In the genomic region with DNA sequence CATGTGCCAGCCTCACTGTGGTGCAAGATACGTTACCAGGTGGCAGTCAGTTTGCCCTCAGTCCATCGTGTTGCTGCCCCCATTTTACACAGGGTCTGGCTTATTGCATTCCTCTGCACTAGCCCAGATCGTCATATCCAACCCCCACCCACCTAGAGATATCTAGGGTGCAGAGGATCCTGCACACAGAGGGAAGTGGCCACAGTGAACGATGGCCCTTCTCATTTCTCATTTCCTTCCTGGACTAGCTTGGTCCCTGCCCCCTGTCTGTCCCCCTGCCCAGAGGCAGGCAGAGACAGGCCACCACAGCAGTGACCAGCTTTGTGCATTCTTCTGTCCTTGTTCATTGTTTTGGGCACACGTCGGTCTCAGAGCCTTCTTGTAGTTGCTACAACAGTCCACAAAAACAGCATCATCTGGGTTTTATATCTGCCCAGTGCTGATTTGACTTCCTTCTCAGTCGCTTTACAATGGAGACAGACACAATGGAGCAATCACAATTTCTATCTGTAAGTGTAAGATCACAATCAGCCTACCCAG, we compare ENCODE assay signal across 8 mouse cellular contexts. TPM values are rescaled to one million over a fixed set of nuclear protein-coding genes. Genes with fewer than 3 reads are reported as not detected.
A peak's percentile ranks its signal among the peaks of the same experiment; 100 is the strongest.
DNase-seq lines count a peak whose midpoint lies in the region; ATAC-seq and TF ChIP-seq lines count a peak whose summit lies in the region.
"Had no signal": no experiment of that assay in that cellular context is flagged by ENCODE, and none has a peak within 500 bp of the region (broad histone marks: within the 10 kb centered on the region; RNA-seq: fewer than 3 reads in every experiment).

No protein-coding gene starts in this region.

- no peaks in the 10 kb centered on the region for H3K36me3 ChIP-seq in liver, adult 2 months (ENCODE audit: control insufficient read depth, insufficient read depth, low read length)
- H3K36me3 ChIP-seq in embryonic facial prominence, embryonic 11.5 days (replicated peaks; ENCODE audit: control insufficient read depth, insufficient read depth, low read depth, low read length): no peaks in the 10 kb centered on the region
- H3K36me3 ChIP-seq in limb, embryonic 10.5 days: no peaks in the 10 kb centered on the region
- H3K36me3 ChIP-seq in splenic B cell, adult 2 months (ENCODE audit: control insufficient read depth, insufficient read depth, low read length, poor library complexity, severe bottlenecking): no peaks in the 10 kb centered on the region

- no peaks in the 10 kb centered on the region for H3K9me3 ChIP-seq in embryonic facial prominence, embryonic 11.5 days (replicated peaks; ENCODE audit: control insufficient read depth, low read length)
- H3K9me3 ChIP-seq in limb, embryonic 10.5 days (replicated peaks): no peaks in the 10 kb centered on the region

- no peak overlapping the region for H3K4me2 ChIP-seq in embryonic facial prominence, embryonic 11.5 days (ENCODE audit: low read depth, low read length)

- H3K4me3 ChIP-seq in liver, adult 2 months (ENCODE audit: insufficient read depth, low read depth, low read length): peak overlapping the region; percentile 3; the same call in 1 of the 2 replicates
- H3K4me3 ChIP-seq in embryonic facial prominence, embryonic 11.5 days (ENCODE audit: low read depth, low read length): no peak overlapping the region
- no peak overlapping the region for H3K4me3 ChIP-seq in limb, embryonic 10.5 days

- no peaks in the 10 kb centered on the region for H3K27me3 ChIP-seq in liver, adult 2 months (ENCODE audit: control insufficient read depth, insufficient read depth, low read length)
- no peaks in the 10 kb centered on the region for H3K27me3 ChIP-seq in embryonic facial prominence, embryonic 11.5 days (ENCODE audit: control insufficient read depth, insufficient read depth, low read length)
- H3K27me3 ChIP-seq in limb, embryonic 10.5 days (ENCODE audit: low read depth, poor library complexity, severe bottlenecking): no peaks in the 10 kb centered on the region
- no peaks in the 10 kb centered on the region for H3K27me3 ChIP-seq in splenic B cell, adult 2 months (ENCODE audit: control insufficient read depth, insufficient read depth, low read length, poor library complexity, severe bottlenecking)

- no peak overlapping the region for H3K9ac ChIP-seq in liver, adult 2 months (ENCODE audit: low read depth, low read length)
- no peak overlapping the region for H3K9ac ChIP-seq in embryonic facial prominence, embryonic 11.5 days (replicated peaks; ENCODE audit: low read length)

- H3K4me1 ChIP-seq in liver, adult 2 months (ENCODE audit: control insufficient read depth, insufficient read depth, low read length): no peaks in the 10 kb centered on the region
- 0 out of 2 replicates have a peak, but pooled peaks cover 2% of the 10 kb centered on the region for H3K4me1 ChIP-seq in embryonic facial prominence, embryonic 11.5 days (ENCODE audit: control insufficient read depth, insufficient read depth, low read length)
- H3K4me1 ChIP-seq in limb, embryonic 10.5 days: peaks cover 11% of the 10 kb centered on the region

- TF ChIP-seq CTCF in liver, adult 2 months (IDR thresholded peaks at IDR 0.05; ENCODE audit: low read depth, low read length): no peak

- TF ChIP-seq POLR2A in liver, adult 2 months (IDR thresholded peaks at IDR 0.05; ENCODE audit: extremely low read depth, insufficient read depth, low read length): no peak

- 67% methylated on average over 7 of the region's 7 CpGs for WGBS in liver, adult 2 months
- WGBS in embryonic facial prominence, embryonic 11.5 days: 63% methylated on average over 7 of the region's 7 CpGs
- WGBS in limb, embryonic 10.5 days: 69% methylated on average over 7 of the region's 7 CpGs

- no peaks in the 10 kb centered on the region for H3K79me2 ChIP-seq in liver, adult 2 months (ENCODE audit: control insufficient read depth, insufficient read depth, low read length)

- H3K27ac ChIP-seq in liver, adult 2 months (replicated peaks; ENCODE audit: insufficient read depth, low read depth, low read length): no peak overlapping the region
- peak overlapping the region; percentile 47 for H3K27ac ChIP-seq in embryonic facial prominence, embryonic 11.5 days (replicated peaks; ENCODE audit: low read depth, low read length)
- H3K27ac ChIP-seq in limb, embryonic 10.5 days: 0 out of 2 replicates have a peak overlapping the region, but pooled peaks have one; percentile 54

- no peak for ATAC-seq in embryonic facial prominence, embryonic 11.5 days (replicated peaks; ENCODE audit: insufficient number of reproducible peaks, low FRiP score, low TSS enrichment, low read depth)

- DNase-seq in liver, adult 2 months (ENCODE audit: extremely low read depth, low read depth, low spot score): no peak
- no peak for DNase-seq in liver
- no peak for DNase-seq in embryonic facial prominence, embryonic 11.5 days (ENCODE audit: low spot score)
- DNase-seq in limb, embryonic 10.5 days (ENCODE audit: low spot score): no peak
- DNase-seq in splenic B cell, adult 2 months (ENCODE audit: low read depth, low spot score): peak; percentile 19
- DNase-seq in gastrocnemius, postnatal 25 days: no peak
- no peak for DNase-seq in frontal cortex, postnatal 36 days (ENCODE audit: low spot score in 2 of 2)
- DNase-seq: kidney, adult 9 months had no signal

RNA-seq across cellular contexts. Expression of gene Fgd3, which starts 13.3 kb away (rescaled TPM):
- total RNA-seq in liver, adult 2 months (2014; rRNA removed): 0.60 and 0.65 TPM in 2 replicates
- polyA plus RNA-seq in liver, adult 2 months (2012; rRNA removed): 0.40 and 0.51 TPM in 2 replicates
- polyA plus RNA-seq in embryonic facial prominence, embryonic 11.5 days (2014; fragmentation: Nextera tagmentation; extraction: Ambion mirVana): 0.95 and 1.2 TPM in 2 replicates
- polyA plus RNA-seq in limb, embryonic 10.5 days (2016; fragmentation: Nextera tagmentation; extraction: Ambion mirVana): 0.62 and 0.83 TPM in 2 replicates
- total RNA-seq in gastrocnemius, postnatal 25 days (2021): under 1 TPM; 0.54 to 0.97 TPM

RNA-seq across cellular contexts. Expression of gene Bicd2, which starts 34.5 kb away (rescaled TPM):
- 7.4 and 7.6 TPM in 2 replicates for total RNA-seq in liver, adult 2 months (2014; rRNA removed)
- 6.2 and 8.7 TPM in 2 replicates for polyA plus RNA-seq in liver, adult 2 months (2012; rRNA removed)
- polyA plus RNA-seq in embryonic facial prominence, embryonic 11.5 days (2014; fragmentation: Nextera tagmentation; extraction: Ambion mirVana): 22.9 and 26.0 TPM in 2 replicates
- polyA plus RNA-seq in limb, embryonic 10.5 days (2016; fragmentation: Nextera tagmentation; extraction: Ambion mirVana): 27.0 and 31.2 TPM in 2 replicates
- 10 to 100 TPM; 19.9 to 23.1 TPM for total RNA-seq in gastrocnemius, postnatal 25 days (2021)

RNA-seq across cellular contexts. Expression of gene Susd3, which starts 58.3 kb away (rescaled TPM):
- 0.18 and 0.27 TPM in 2 replicates for total RNA-seq in liver, adult 2 months (2014; rRNA removed)
- polyA plus RNA-seq in liver, adult 2 months (2012; rRNA removed): 0.49 and 1.1 TPM in 2 replicates
- polyA plus RNA-seq in embryonic facial prominence, embryonic 11.5 days (2014; fragmentation: Nextera tagmentation; extraction: Ambion mirVana): 1.2 and 1.3 TPM in 2 replicates
- 0.45 and 0.51 TPM in 2 replicates for polyA plus RNA-seq in limb, embryonic 10.5 days (2016; fragmentation: Nextera tagmentation; extraction: Ambion mirVana)
- under 1 TPM in 1 of 2 experiments, not detected in 1; 0.26 TPM for total RNA-seq in gastrocnemius, postnatal 25 days (2021)
